Mouse (Mus musculus): ENCODE measurements around the gene Gif. TPM values are rescaled to one million over a fixed set of nuclear protein-coding genes. Genes with fewer than 3 reads are reported as not detected.

The Gif gene
- not detected in 2 replicates for polyA plus RNA-seq (2014; fragmentation: Nextera tagmentation; extraction: Ambion mirVana)

GRCm38 (mm10) chr19:11747298-11747697 is at the start of gene Gif:
Gif (plus strand) TSS chr19:11747554.
- H3K27me3 ChIP-seq (ENCODE audit: control insufficient read depth, insufficient read depth, low read length) = no peaks in the 10 kb centered on the region
- no peak within 1 kb of the TSS for H3K4me2 ChIP-seq (replicated peaks; ENCODE audit: low read depth, low read length)
- WGBS = 85% methylated on average over 2 of the region's 2 CpGs
- H3K27ac ChIP-seq (ENCODE audit: low read depth, low read length) = no peak within 1 kb of the TSS
- H3K9ac ChIP-seq (ENCODE audit: low read depth, low read length) = no peak within 1 kb of the TSS
- H3K9me3 ChIP-seq (ENCODE audit: control insufficient read depth, low read length) = no peaks in the 10 kb centered on the region
- no peaks in the 10 kb centered on the region for H3K36me3 ChIP-seq (ENCODE audit: control insufficient read depth, insufficient read depth, low read length)
- no peaks in the 10 kb centered on the region for H3K4me1 ChIP-seq (ENCODE audit: control insufficient read depth, insufficient read depth, low read length)
- no peak within 1 kb of the TSS for H3K4me3 ChIP-seq (ENCODE audit: low read length)
- ATAC-seq (ENCODE audit: low FRiP score, low TSS enrichment) = no peak

- 91% methylated on average over 6 of the region's 6 CpGs for WGBS
- H3K9me3 ChIP-seq (ENCODE audit: control insufficient read depth, low read length) = no peaks in the 10 kb centered on the region
- H3K9ac ChIP-seq (ENCODE audit: low read depth, low read length) = no peak overlapping the region
- no peak overlapping the region for H3K4me2 ChIP-seq (replicated peaks; ENCODE audit: low read depth, low read length)
- H3K27me3 ChIP-seq (ENCODE audit: control insufficient read depth, insufficient read depth, low read length) = no peaks in the 10 kb centered on the region
- no peaks in the 10 kb centered on the region for H3K4me1 ChIP-seq (ENCODE audit: control insufficient read depth, insufficient read depth, low read length)
- H3K36me3 ChIP-seq (ENCODE audit: control insufficient read depth, insufficient read depth, low read length) = no peaks in the 10 kb centered on the region
- no peak overlapping the region for H3K27ac ChIP-seq (ENCODE audit: low read depth, low read length)
- H3K4me3 ChIP-seq (ENCODE audit: low read length) = no peak overlapping the region
- ATAC-seq (ENCODE audit: low FRiP score, low TSS enrichment) = no peak
Observed at GRCm38 (mm10) chr19:11698342-11698741, 49.0 kb upstream of the Gif start.

GRCm38 (mm10) chr19:11712451-11712850 is 34.9 kb upstream of the Gif start:
- H3K27ac ChIP-seq (ENCODE audit: low read depth, low read length) = no peak overlapping the region
- no peaks in the 10 kb centered on the region for H3K36me3 ChIP-seq (ENCODE audit: control insufficient read depth, insufficient read depth, low read length)
- no peaks in the 10 kb centered on the region for H3K27me3 ChIP-seq (ENCODE audit: control insufficient read depth, insufficient read depth, low read length)
- no peak overlapping the region for H3K4me3 ChIP-seq (ENCODE audit: low read length)
- H3K4me1 ChIP-seq (ENCODE audit: control insufficient read depth, insufficient read depth, low read length) = no peaks in the 10 kb centered on the region
- no peak overlapping the region for H3K4me2 ChIP-seq (replicated peaks; ENCODE audit: low read depth, low read length)
- 84% methylated on average over 4 of the region's 4 CpGs for WGBS
- no peaks in the 10 kb centered on the region for H3K9me3 ChIP-seq (ENCODE audit: control insufficient read depth, low read length)
- H3K9ac ChIP-seq (ENCODE audit: low read depth, low read length) = no peak overlapping the region
- no peak for ATAC-seq (ENCODE audit: low FRiP score, low TSS enrichment)

- ATAC-seq (ENCODE audit: low FRiP score, low TSS enrichment) = no peak
Observed at GRCm38 (mm10) chr19:11720071-11720470, 27.3 kb upstream of the Gif start.

GRCm38 (mm10) chr19:11723870-11724269 is 23.5 kb upstream of the Gif start:
- ATAC-seq (ENCODE audit: low FRiP score, low TSS enrichment) = no peak
- 92% methylated on average over 2 of the region's 2 CpGs for whole genome bisulfite sequencing
- H3K27me3 ChIP-seq (ENCODE audit: control insufficient read depth, insufficient read depth, low read length) = no peaks in the 10 kb centered on the region
- H3K4me1 ChIP-seq (ENCODE audit: control insufficient read depth, insufficient read depth, low read length) = no peaks in the 10 kb centered on the region
- no peak overlapping the region for H3K4me2 ChIP-seq (replicated peaks; ENCODE audit: low read depth, low read length)
- no peak overlapping the region for H3K4me3 ChIP-seq (ENCODE audit: low read length)
- no peaks in the 10 kb centered on the region for H3K36me3 ChIP-seq (ENCODE audit: control insufficient read depth, insufficient read depth, low read length)
- H3K9ac ChIP-seq (ENCODE audit: low read depth, low read length) = no peak overlapping the region
- no peaks in the 10 kb centered on the region for H3K9me3 ChIP-seq (ENCODE audit: control insufficient read depth, low read length)
- H3K27ac ChIP-seq (ENCODE audit: low read depth, low read length) = no peak overlapping the region

More at GRCm38 (mm10) chr19:11720071-11720470, 27.3 kb upstream of the Gif start:
- Histone ChIP-seq H3K4me3 (ENCODE audit: low read length) (no peak overlapping the region), H3K9me3 (ENCODE audit: control insufficient read depth, low read length) (no peaks in the 10 kb centered on the region), H3K4me1 (ENCODE audit: control insufficient read depth, insufficient read depth, low read length) (no peaks in the 10 kb centered on the region), H3K4me2 (replicated peaks; ENCODE audit: low read depth, low read length) (no peak overlapping the region), H3K27ac (ENCODE audit: low read depth, low read length) (no peak overlapping the region), H3K27me3 (ENCODE audit: control insufficient read depth, insufficient read depth, low read length) (no peaks in the 10 kb centered on the region), H3K9ac (ENCODE audit: low read depth, low read length) (no peak overlapping the region), H3K36me3 (ENCODE audit: control insufficient read depth, insufficient read depth, low read length) (no peaks in the 10 kb centered on the region)
- 94% methylated on average over 3 of the region's 3 CpGs for WGBS

GRCm38 (mm10) chr19:11724275-11724674 is 23.1 kb upstream of the Gif start:
- no peak for ATAC-seq (ENCODE audit: low FRiP score, low TSS enrichment)
- H3K9ac ChIP-seq (ENCODE audit: low read depth, low read length) = no peak overlapping the region
- no peak overlapping the region for H3K4me2 ChIP-seq (replicated peaks; ENCODE audit: low read depth, low read length)
- no peak overlapping the region for H3K27ac ChIP-seq (ENCODE audit: low read depth, low read length)
- H3K4me3 ChIP-seq (ENCODE audit: low read length) = no peak overlapping the region
- H3K9me3 ChIP-seq (ENCODE audit: control insufficient read depth, low read length) = no peaks in the 10 kb centered on the region
- no peaks in the 10 kb centered on the region for H3K27me3 ChIP-seq (ENCODE audit: control insufficient read depth, insufficient read depth, low read length)
- no peaks in the 10 kb centered on the region for H3K36me3 ChIP-seq (ENCODE audit: control insufficient read depth, insufficient read depth, low read length)
- no peaks in the 10 kb centered on the region for H3K4me1 ChIP-seq (ENCODE audit: control insufficient read depth, insufficient read depth, low read length)
- 86% methylated on average over 6 of the region's 6 CpGs for WGBS

GRCm38 (mm10) chr19:11725915-11726314 is 21.4 kb upstream of the Gif start:
- Histone ChIP-seq H3K4me1 (ENCODE audit: control insufficient read depth, insufficient read depth, low read length) (no peaks in the 10 kb centered on the region), H3K27me3 (ENCODE audit: control insufficient read depth, insufficient read depth, low read length) (no peaks in the 10 kb centered on the region), H3K36me3 (ENCODE audit: control insufficient read depth, insufficient read depth, low read length) (no peaks in the 10 kb centered on the region), H3K9me3 (ENCODE audit: control insufficient read depth, low read length) (no peaks in the 10 kb centered on the region), H3K27ac (ENCODE audit: low read depth, low read length) (no peak overlapping the region), H3K4me2 (replicated peaks; ENCODE audit: low read depth, low read length) (no peak overlapping the region), H3K4me3 (ENCODE audit: low read length) (no peak overlapping the region), H3K9ac (ENCODE audit: low read depth, low read length) (no peak overlapping the region)
- 82% methylated on average over 2 of the region's 2 CpGs for WGBS
- ATAC-seq (ENCODE audit: low FRiP score, low TSS enrichment) = no peak

- no peaks in the 10 kb centered on the region for H3K36me3 ChIP-seq (ENCODE audit: control insufficient read depth, insufficient read depth, low read length)
- WGBS = 91% methylated on average over 5 of the region's 5 CpGs
Observed at GRCm38 (mm10) chr19:11727304-11727703, 20.1 kb upstream of the Gif start.

GRCm38 (mm10) chr19:11730278-11730677 is 17.1 kb upstream of the Gif start:
- WGBS = 85% methylated on average over 1 of the region's 1 CpGs
- Histone ChIP-seq H3K9ac (ENCODE audit: low read depth, low read length) (no peak overlapping the region), H3K4me2 (replicated peaks; ENCODE audit: low read depth, low read length) (no peak overlapping the region), H3K36me3 (ENCODE audit: control insufficient read depth, insufficient read depth, low read length) (no peaks in the 10 kb centered on the region), H3K27me3 (ENCODE audit: control insufficient read depth, insufficient read depth, low read length) (no peaks in the 10 kb centered on the region), H3K9me3 (ENCODE audit: control insufficient read depth, low read length) (no peaks in the 10 kb centered on the region), H3K4me1 (ENCODE audit: control insufficient read depth, insufficient read depth, low read length) (no peaks in the 10 kb centered on the region), H3K4me3 (ENCODE audit: low read length) (no peak overlapping the region), H3K27ac (ENCODE audit: low read depth, low read length) (no peak overlapping the region)
- no peak for ATAC-seq (ENCODE audit: low FRiP score, low TSS enrichment)

More at GRCm38 (mm10) chr19:11727304-11727703, 20.1 kb upstream of the Gif start:
- Histone ChIP-seq H3K4me3 (ENCODE audit: low read length) (no peak overlapping the region), H3K27ac (ENCODE audit: low read depth, low read length) (no peak overlapping the region), H3K9me3 (ENCODE audit: control insufficient read depth, low read length) (no peaks in the 10 kb centered on the region), H3K9ac (ENCODE audit: low read depth, low read length) (no peak overlapping the region), H3K27me3 (ENCODE audit: control insufficient read depth, insufficient read depth, low read length) (no peaks in the 10 kb centered on the region), H3K4me1 (ENCODE audit: control insufficient read depth, insufficient read depth, low read length) (no peaks in the 10 kb centered on the region), H3K4me2 (replicated peaks; ENCODE audit: low read depth, low read length) (no peak overlapping the region)
- ATAC-seq (ENCODE audit: low FRiP score, low TSS enrichment) = no peak

Measured in kidney, embryonic 14.5 days (tissue).